Mouse (Mus musculus) intestine, embryonic 16.5 days (tissue): ENCODE measurements at regions not wholly inside any gene's neighbourhood (a gene's known extent, or its start where the extent isn't known, plus 50 kb on each side); places are given as distances from the start of the nearest gene placed in this dataset.

Source experiments
- ATAC-seq: fragments of 200-750 bp; cut with Nextera tagmentation; 2 replicates; pipeline ENCODE4 v1.8.0; 2017; ENCODE audit warnings: moderate TSS enrichment, moderate library complexity
- H3K27ac ChIP-seq: fragments of 300-500 bp; sonication (generic); 2 replicates; pipeline ENCODE4 v1.5.1; 2014; ENCODE audit warnings: mild to moderate bottlenecking, low read length
- H3K27me3 ChIP-seq: fragments of 300-500 bp; sonication (generic); replicated peaks from 2 replicates; pipeline ENCODE4 v1.6.1; 2014; ENCODE audit warnings: low read length, control low read depth, mixed read lengths; ENCODE audit not compliant: control insufficient read depth, insufficient read depth
- H3K36me3 ChIP-seq: fragments of 300-500 bp; sonication (generic); 2 replicates; pipeline ENCODE4 v1.6.1; 2014; ENCODE audit warnings: low read length, control low read depth; ENCODE audit not compliant: control insufficient read depth, insufficient read depth
- H3K4me1 ChIP-seq: fragments of 300-500 bp; sonication (generic); 2 replicates; pipeline ENCODE4 v1.6.1; 2014; ENCODE audit warnings: low read length, control low read depth, mixed read lengths; ENCODE audit not compliant: control insufficient read depth, insufficient read depth
- H3K4me2 ChIP-seq: fragments of 300-500 bp; sonication (generic); 2 replicates; pipeline ENCODE4 v1.6.1; 2014; ENCODE audit warnings: low read depth, low read length, control low read depth
- H3K4me3 ChIP-seq: fragments of 300-500 bp; sonication (generic); 2 replicates; pipeline ENCODE4 v1.5.1; 2014; ENCODE audit warnings: mild to moderate bottlenecking, low read length
- H3K9ac ChIP-seq: fragments of 300-500 bp; sonication (generic); 2 replicates; pipeline ENCODE4 v1.6.1; 2014; ENCODE audit warnings: low read depth, low read length
- H3K9me3 ChIP-seq: fragments of 300-500 bp; sonication (generic); 2 replicates; pipeline ENCODE4 v1.6.1; 2016; ENCODE audit warnings: low read length, control low read depth; ENCODE audit not compliant: control insufficient read depth
- WGBS: fragments of 180-500 bp; shearing (Covaris S2); extraction: QIAGEN DNeasy Blood & Tissue Kit; methylation state at CpG from one replicate; pipeline ENCODE4 v1.1.7; 2014; 5-methylcytosine and 5-hydroxymethylcytosine counted together

DNA sequence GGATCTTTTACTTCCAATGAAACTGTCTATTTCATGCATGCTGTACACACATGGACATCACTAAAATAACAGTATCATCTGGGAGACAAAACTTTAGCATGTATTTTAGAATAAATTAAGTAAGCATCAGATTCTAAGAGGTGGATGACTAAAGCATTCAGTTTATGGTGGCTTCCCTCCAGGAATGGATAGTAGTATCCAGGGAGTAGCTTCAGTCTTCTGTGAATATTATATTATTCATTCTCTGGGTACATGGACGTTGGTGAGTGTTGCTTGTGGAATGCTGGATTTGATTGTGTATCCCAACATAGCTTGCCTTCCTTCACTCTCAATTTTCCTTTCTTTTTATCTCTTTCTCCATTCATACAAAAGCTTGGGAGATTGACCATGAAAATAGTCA lies 630.0 kb downstream of the Ppargc1a start:
- H3K9ac ChIP-seq: no peak overlapping the region
- no peak for ATAC-seq
- WGBS: 73% methylated on average over 1 of the region's 1 CpGs
- no peak overlapping the region for H3K4me2 ChIP-seq
- no peaks in the 10 kb centered on the region for H3K9me3 ChIP-seq
- H3K27me3 ChIP-seq: no peaks in the 10 kb centered on the region
- H3K4me1 ChIP-seq: no peaks in the 10 kb centered on the region
- no peaks in the 10 kb centered on the region for H3K36me3 ChIP-seq
- H3K4me3 ChIP-seq: no peak overlapping the region
- H3K27ac ChIP-seq: no peak overlapping the region

DNA sequence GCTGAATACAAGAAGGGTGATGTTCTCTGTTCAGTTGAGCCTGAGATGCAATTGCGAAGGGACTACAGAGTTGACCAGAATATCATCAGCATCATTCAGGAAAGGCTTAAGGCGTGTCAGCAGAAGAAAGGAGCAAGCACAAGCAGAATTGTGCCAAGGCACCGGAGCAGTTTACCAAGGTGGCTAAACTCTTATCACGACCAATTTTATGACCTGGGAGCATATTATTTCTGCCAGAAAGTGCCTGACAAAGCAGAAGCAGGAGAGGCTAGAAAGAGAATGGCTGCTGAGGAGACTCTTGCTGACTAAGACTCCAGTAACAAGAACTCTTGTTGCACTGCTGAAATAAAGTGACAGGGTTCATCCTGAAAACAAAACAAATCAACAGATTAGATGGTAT lies 645.9 kb downstream of the Ppargc1a start:
- peak; percentile 72; the same call in 1 of the 2 replicates for ATAC-seq
- Histone ChIP-seq H3K27me3 (no peaks in the 10 kb centered on the region), H3K4me2 (no peak overlapping the region), H3K9ac (no peak overlapping the region), H3K4me1 (0 out of 2 replicates have a peak, but pooled peaks cover 2% of the 10 kb centered on the region), H3K4me3 (no peak overlapping the region), H3K36me3 (no peaks in the 10 kb centered on the region), H3K27ac (no peak overlapping the region), H3K9me3 (no peaks in the 10 kb centered on the region)
- WGBS: 64% methylated on average over 4 of the region's 4 CpGs

GRCm38 (mm10) chr5:50916341-50916740 lies 651.2 kb downstream of the Ppargc1a start:
- Histone ChIP-seq H3K9ac (no peak overlapping the region), H3K9me3 (no peaks in the 10 kb centered on the region), H3K4me2 (no peak overlapping the region), H3K4me3 (no peak overlapping the region), H3K4me1 (0 out of 2 replicates have a peak, but pooled peaks cover 2% of the 10 kb centered on the region), H3K27ac (peak overlapping the region; percentile 35), H3K27me3 (no peaks in the 10 kb centered on the region), H3K36me3 (no peaks in the 10 kb centered on the region)
- 53% methylated on average over 5 of the region's 5 CpGs for WGBS
- ATAC-seq: peak; percentile 89

DNA sequence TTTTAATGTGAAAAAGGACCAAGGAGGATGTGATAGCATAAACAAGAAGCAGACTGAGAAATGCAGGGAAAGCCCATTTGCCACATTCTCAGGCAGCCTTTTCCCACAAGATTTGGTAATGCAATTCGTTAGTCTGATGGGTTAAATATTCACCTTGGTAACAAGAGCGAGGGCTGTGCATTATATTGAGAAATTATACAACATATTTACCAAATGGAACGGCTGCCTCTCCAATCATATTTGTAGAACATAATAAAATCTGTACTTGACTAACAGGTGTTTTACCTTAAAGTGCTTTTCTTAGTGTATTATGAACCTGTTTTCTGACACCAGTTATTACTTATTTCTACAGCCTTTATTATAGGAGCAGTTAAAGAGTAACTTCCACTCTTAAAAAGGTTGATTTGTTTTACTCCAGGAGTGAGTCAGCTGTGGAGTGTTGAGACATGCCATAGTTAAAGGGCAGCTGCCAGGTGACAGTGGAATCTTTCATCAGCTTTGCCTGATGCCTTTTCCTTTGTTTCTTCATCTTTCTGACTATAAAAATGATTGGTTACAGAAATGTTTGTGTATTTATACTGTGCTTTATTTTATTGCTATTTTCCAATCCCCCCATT lies 652.2 kb downstream of the Ppargc1a start:
- WGBS: 42% methylated on average over 3 of the region's 3 CpGs
- Histone ChIP-seq H3K27me3 (no peaks in the 10 kb centered on the region), H3K4me2 (no peak overlapping the region), H3K4me3 (no peak overlapping the region), H3K9me3 (no peaks in the 10 kb centered on the region), H3K4me1 (0 out of 2 replicates have a peak, but pooled peaks cover 2% of the 10 kb centered on the region), H3K27ac (0 out of 2 replicates have a peak overlapping the region, but pooled peaks have one; percentile 72), H3K36me3 (no peaks in the 10 kb centered on the region), H3K9ac (no peak overlapping the region)
- peak; percentile 93 for ATAC-seq

- no peaks in the 10 kb centered on the region for H3K4me1 ChIP-seq
- no peak overlapping the region for H3K4me3 ChIP-seq
- H3K36me3 ChIP-seq: no peaks in the 10 kb centered on the region
- no peaks in the 10 kb centered on the region for H3K9me3 ChIP-seq
- H3K9ac ChIP-seq: no peak overlapping the region
- ATAC-seq: no peak
- H3K27ac ChIP-seq: no peak overlapping the region
- no peak overlapping the region for H3K4me2 ChIP-seq
- WGBS: 50% methylated on average over 1 of the region's 1 CpGs
- H3K27me3 ChIP-seq: no peaks in the 10 kb centered on the region
Observed at GRCm38 (mm10) chr5:50904779-50905178, 662.7 kb downstream of the Ppargc1a start.
